Mouse (Mus musculus) ES-CJ7 (cell line): ENCODE data around the gene Gsk3a.

Experiments
- DNase-seq: peaks from one replicate; pipeline ENCODE4 v3.0.0; 2011; ENCODE audit warnings: low read depth, low spot score

Gene Gsk3a

GRCm38 (mm10) chr7:25249314-25250140 is 11.9 kb upstream of the Gsk3a start:
- peak; percentile 86 for DNase-seq

- DNase-seq: no peak
These were observed 11.2 kb upstream of the Gsk3a start for GRCm38 (mm10) chr7:25248846-25249313.

- DNase-seq: peak; percentile 50
These were observed 10.5 kb upstream of the Gsk3a start for GRCm38 (mm10) chr7:25248018-25248647.

GRCm38 (mm10) chr7:25247498-25247897 is 9.8 kb upstream of the Gsk3a start:
- no peak for DNase-seq

GRCm38 (mm10) chr7:25246759-25247137 is 9.1 kb upstream of the Gsk3a start:
- no peak for DNase-seq

GRCm38 (mm10) chr7:25246079-25246758 is 8.6 kb upstream of the Gsk3a start:
- no peak for DNase-seq

- no peak for DNase-seq
These were observed 7.1 kb upstream of the Gsk3a start for GRCm38 (mm10) chr7:25244562-25245369.

- DNase-seq: no peak
These were observed 5.7 kb upstream of the Gsk3a start for GRCm38 (mm10) chr7:25243361-25243760.

- peak; percentile 66 for DNase-seq
These were observed 3.4 kb upstream of the Gsk3a start for GRCm38 (mm10) chr7:25241062-25241461.

- no peak for DNase-seq
These were observed 3.0 kb upstream of the Gsk3a start for GRCm38 (mm10) chr7:25240631-25241030.

- peak; percentile 90 for DNase-seq
These were observed 1.4 kb upstream of the Gsk3a start for GRCm38 (mm10) chr7:25238829-25239623.

GRCm38 (mm10) chr7:25238015-25238706 is 510 bp upstream of the Gsk3a start:
- peak; percentile 96 for DNase-seq

GRCm38 (mm10) chr7:25235526-25235925 is 2.1 kb downstream of the Gsk3a start:
- DNase-seq: no peak

GRCm38 (mm10) chr7:25233061-25233460 is 4.6 kb downstream of the Gsk3a start:
- DNase-seq: no peak

- DNase-seq: peak; percentile 43
These were observed 5.5 kb downstream of the Gsk3a start for GRCm38 (mm10) chr7:25232101-25232648.

GRCm38 (mm10) chr7:25230690-25231285 is 6.9 kb downstream of the Gsk3a start:
- DNase-seq: no peak

GRCm38 (mm10) chr7:25227523-25228300 is 9.9 kb downstream of the Gsk3a start:
- no peak for DNase-seq

- no peak for DNase-seq
These were observed 15.2 kb downstream of the Gsk3a start for GRCm38 (mm10) chr7:25222275-25222967.
